Mouse (Mus musculus) stomach, postnatal 0 days (tissue): ENCODE measurements at regions not wholly inside any gene's neighbourhood (a gene's known extent, or its start where the extent isn't known, plus 50 kb on each side); places are given as distances from the start of the nearest gene placed in this dataset.

Experiments used
- CTCF ChIP-seq: IDR thresholded peaks from 2 replicates; pipeline ENCODE4 v1.5.1; 2016; ENCODE audit warnings: antibody characterized with exemption, low read depth, mild to moderate bottlenecking, moderate library complexity
- EP300 ChIP-seq: optimal IDR thresholded peaks from 2 replicates; pipeline ENCODE3; 2016; ENCODE audit warnings: antibody characterized with exemption

DNA sequence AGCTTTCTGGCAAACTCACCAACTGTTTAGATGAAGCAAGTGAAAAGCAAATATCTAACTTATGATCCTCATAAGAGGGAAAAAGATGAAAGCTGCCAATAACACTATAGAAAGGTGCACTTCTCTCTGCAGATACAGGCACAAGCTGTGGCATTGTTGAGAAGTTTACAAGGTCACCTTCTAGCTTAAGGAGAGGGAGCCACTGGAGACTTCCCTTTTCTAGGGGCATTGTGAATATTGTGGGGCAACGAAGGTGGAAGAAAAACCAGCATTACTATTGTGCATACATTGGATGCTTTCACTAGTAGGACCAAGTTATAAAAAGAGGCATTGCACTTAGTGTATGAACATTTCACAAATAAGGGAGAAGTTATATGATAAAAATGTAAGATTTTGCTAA, 68.1 kb upstream of the Dock10 start:
- TF ChIP-seq CTCF: no peak
- no peak for TF ChIP-seq EP300
